Mouse (Mus musculus) olfactory bulb, adult 2 months (tissue): ENCODE data around the gene Gm10803.

Experiments
- CTCF ChIP-seq: fragments of 200-500 bp; IDR thresholded peaks from 2 replicates; pipeline ENCODE4 v1.5.1; 2012; ENCODE audit warnings: low read depth, mild to moderate bottlenecking, low read length, moderate library complexity; ENCODE audit not compliant: insufficient read depth
- POLR2A ChIP-seq: fragments of 200-500 bp; IDR thresholded peaks from 2 replicates; pipeline ENCODE4 v1.6.1; 2012; ENCODE audit warnings: mild to moderate bottlenecking, low read depth, low read length, moderate library complexity; ENCODE audit not compliant: insufficient read depth

- TF ChIP-seq CTCF (no peak), POLR2A (no peak)
Measured at GRCm38 (mm10) chr2:93597145-93597544, 36.8 kb downstream of the Gm10803 start.
